Mouse (Mus musculus) lung, postnatal 0 days (tissue): ENCODE measurements around the gene Tia1. TPM values are rescaled to one million over a fixed set of nuclear protein-coding genes. Genes with fewer than 3 reads are reported as not detected.
"Not testable (repeated sequence)": the region's sequence is repeated elsewhere in the genome, so short reads cannot be mapped to it uniquely, and the experiment has no call there.

ENCODE experiments used
- ATAC-seq: fragments of 200-750 bp; cut with Nextera tagmentation; 2 replicates; pipeline ENCODE4 v1.8.0; 2017; ENCODE audit warnings: moderate library complexity
- DNase-seq: peaks from one replicate; pipeline ENCODE4 v3.0.0-alpha.2; 2016; ENCODE audit warnings: low spot score
- H3K27ac ChIP-seq: fragments of 300-500 bp; sonication (generic); 2 replicates; pipeline ENCODE4 v1.5.1; 2014; ENCODE audit warnings: antibody characterized with exemption, mild to moderate bottlenecking, low read length, mixed read lengths
- H3K27me3 ChIP-seq: fragments of 300-500 bp; sonication (generic); replicated peaks from 2 replicates; pipeline ENCODE4 v1.6.1; 2014; ENCODE audit warnings: low read length, mixed read lengths; ENCODE audit not compliant: insufficient read depth
- H3K36me3 ChIP-seq: fragments of 300-500 bp; sonication (generic); 2 replicates; pipeline ENCODE4 v1.6.1; 2014; ENCODE audit warnings: low read length, mixed read lengths; ENCODE audit not compliant: insufficient read depth
- H3K4me1 ChIP-seq: fragments of 300-500 bp; sonication (generic); 2 replicates; pipeline ENCODE4 v1.6.1; 2014; ENCODE audit warnings: antibody characterized with exemption, low read depth, low read length, mixed read lengths; ENCODE audit not compliant: insufficient read depth
- H3K4me2 ChIP-seq: fragments of 300-500 bp; sonication (generic); replicated peaks from 2 replicates; pipeline ENCODE4 v1.6.1; 2014; ENCODE audit warnings: low read depth, mild to moderate bottlenecking, low read length, moderate library complexity, mixed read lengths
- H3K4me3 ChIP-seq: fragments of 300-500 bp; sonication (generic); 2 replicates; pipeline ENCODE4 v1.5.1; 2014; ENCODE audit warnings: low read depth, low read length
- H3K9ac ChIP-seq: fragments of 300-500 bp; sonication (generic); replicated peaks from 2 replicates; pipeline ENCODE4 v1.6.1; 2014; ENCODE audit warnings: low read depth, mild to moderate bottlenecking
- H3K9me3 ChIP-seq: fragments of 300-500 bp; sonication (generic); 2 replicates; pipeline ENCODE4 v1.6.1; 2016; ENCODE audit warnings: low read length, mixed read lengths
- CTCF ChIP-seq: IDR thresholded peaks from 2 replicates; pipeline ENCODE4 v1.5.1; 2016; ENCODE audit warnings: antibody characterized with exemption, mild to moderate bottlenecking
- EP300 ChIP-seq: IDR thresholded peaks from 2 replicates; pipeline ENCODE4 v1.6.1; 2016; ENCODE audit warnings: antibody characterized with exemption, mild to moderate bottlenecking, control low read depth
- WGBS: fragments of 180-500 bp; shearing (Covaris S2); extraction: QIAGEN DNeasy Blood & Tissue Kit; methylation state at CpG from one replicate; pipeline ENCODE4 v1.1.7; 2014; 5-methylcytosine and 5-hydroxymethylcytosine counted together
- polyA plus RNA-seq: library from polyadenylated mRNA; unstranded; fragments of >200 nt; fragmentation: Nextera tagmentation; extraction: Ambion mirVana; gene quantifications from 2 replicates; pipeline ENCODE4 v1.2.1, GENCODE M21; 2015

Gene Tia1
- polyA plus RNA-seq, 1 experiment from 2014 or later, result 59.1 TPM

DNA sequence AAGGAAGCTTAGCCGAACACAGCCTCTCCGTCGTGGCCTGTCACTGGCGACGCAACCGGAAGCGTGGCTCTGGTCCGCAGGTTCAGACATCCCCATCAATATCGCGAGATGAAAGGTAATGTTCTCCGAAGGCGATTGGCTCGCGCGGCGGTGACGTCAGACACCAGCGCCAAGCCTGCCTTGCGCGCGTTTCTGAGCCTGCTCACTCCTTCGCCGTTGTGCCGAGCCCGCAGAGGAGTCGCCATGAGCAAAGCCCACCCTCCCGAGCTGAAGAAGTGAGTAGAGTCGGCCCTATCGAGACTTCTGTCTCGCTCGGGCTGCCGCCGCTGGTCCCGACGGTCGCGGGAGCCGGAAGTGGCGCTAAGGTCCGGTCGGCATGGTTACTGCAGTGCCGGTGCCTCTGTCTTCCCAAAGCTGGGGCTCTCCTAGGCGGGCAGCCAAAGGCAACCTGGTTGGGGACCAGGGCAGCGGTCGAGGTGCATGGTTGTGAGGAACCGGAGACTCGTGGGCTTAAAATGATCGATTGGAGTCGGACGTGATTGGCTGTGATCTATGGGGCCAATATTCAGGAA, 32.6 kb upstream of the Tia1 start:
- H3K4me3 ChIP-seq, result peak overlapping the region; percentile 79
- no peaks in the 10 kb centered on the region for H3K9me3 ChIP-seq
- ATAC-seq, result peak; percentile 98
- TF ChIP-seq EP300 (peak; percentile 14), CTCF (no peak)
- H3K4me1 ChIP-seq, result peaks cover 3% of the 10 kb centered on the region; the same call in 1 of the 2 replicates
- H3K4me2 ChIP-seq, result peak overlapping the region; percentile 78
- H3K36me3 ChIP-seq, result no peaks in the 10 kb centered on the region
- DNase-seq, result peak; percentile 99
- peak overlapping the region; percentile 69 for H3K27ac ChIP-seq
- H3K27me3 ChIP-seq, result no peaks in the 10 kb centered on the region
- WGBS, result 3% methylated on average over 50 of the region's 50 CpGs
- peak overlapping the region; percentile 92 for H3K9ac ChIP-seq

DNA sequence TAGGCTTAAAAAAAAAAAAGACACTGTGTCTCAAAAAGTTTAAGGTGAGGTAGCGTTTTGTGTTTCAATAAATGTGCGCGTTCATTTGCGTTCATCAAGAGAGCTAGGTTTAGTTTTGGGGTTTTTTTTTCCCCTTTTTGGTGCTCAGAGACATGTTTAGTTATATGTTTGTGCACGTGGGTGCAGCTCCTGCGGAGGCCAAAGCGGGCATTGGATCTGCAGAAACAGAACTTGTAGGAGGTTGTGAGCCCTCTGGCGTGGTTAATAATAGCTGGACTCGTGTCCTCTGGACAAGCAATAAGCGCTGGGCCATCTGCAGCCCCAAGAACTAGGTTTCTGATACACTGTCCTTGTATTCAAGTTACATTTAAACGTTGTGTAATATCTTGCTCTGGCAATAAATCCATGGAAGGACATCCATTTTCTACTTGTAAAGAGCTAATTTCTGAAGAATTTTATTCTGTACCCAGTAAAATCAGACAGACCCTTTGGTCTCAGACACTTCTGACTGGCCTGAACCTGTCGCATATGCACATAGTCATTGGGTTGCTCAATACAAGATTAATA, 32.0 kb upstream of the Tia1 start:
- Histone ChIP-seq H3K4me1 (peaks cover 3% of the 10 kb centered on the region; the same call in 1 of the 2 replicates), H3K9ac (peak overlapping the region; percentile 92), H3K27me3 (no peaks in the 10 kb centered on the region), H3K27ac (peak overlapping the region; percentile 69), H3K4me2 (peak overlapping the region; percentile 78), H3K4me3 (peak overlapping the region; percentile 79), H3K9me3 (no peaks in the 10 kb centered on the region), H3K36me3 (0 out of 2 replicates have a peak, but pooled peaks cover 6% of the 10 kb centered on the region)
- 3% methylated on average over 12 of the region's 12 CpGs for WGBS
- TF ChIP-seq CTCF, result no peak
- TF ChIP-seq EP300, result no peak
- no peak for DNase-seq
- no peak for ATAC-seq

DNA sequence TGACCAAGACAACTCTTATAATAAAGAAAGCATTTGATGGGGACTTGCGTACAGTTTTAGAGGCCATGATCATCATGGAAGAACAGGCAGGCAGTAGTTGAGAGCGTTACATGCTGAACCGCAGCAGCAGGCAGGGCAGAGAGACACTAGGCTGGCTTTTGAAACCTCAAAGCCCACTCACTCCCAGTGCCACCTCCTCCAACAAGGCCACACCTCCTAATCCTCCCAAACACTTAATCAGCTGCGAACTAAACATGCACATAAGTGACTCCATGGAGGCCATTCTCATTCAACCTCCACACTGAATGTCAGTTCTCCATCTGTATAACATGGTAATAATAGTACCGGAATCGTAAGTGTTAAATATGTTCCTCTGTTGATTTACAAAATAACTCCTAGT, 30.5 kb upstream of the Tia1 start:
- TF ChIP-seq EP300, result no peak
- TF ChIP-seq CTCF, result no peak
- no peaks in the 10 kb centered on the region for H3K9me3 ChIP-seq
- H3K4me1 ChIP-seq, result peaks cover 3% of the 10 kb centered on the region; the same call in 1 of the 2 replicates
- no peak overlapping the region for H3K9ac ChIP-seq
- peaks cover 18% of the 10 kb centered on the region; the same call in 1 of the 2 replicates for H3K36me3 ChIP-seq
- WGBS, result 89% methylated on average over 6 of the region's 6 CpGs
- no peak overlapping the region for H3K4me2 ChIP-seq
- no peak overlapping the region for H3K27ac ChIP-seq
- no peak overlapping the region for H3K4me3 ChIP-seq
- DNase-seq, result no peak
- no peaks in the 10 kb centered on the region for H3K27me3 ChIP-seq
- ATAC-seq, result no peak

DNA sequence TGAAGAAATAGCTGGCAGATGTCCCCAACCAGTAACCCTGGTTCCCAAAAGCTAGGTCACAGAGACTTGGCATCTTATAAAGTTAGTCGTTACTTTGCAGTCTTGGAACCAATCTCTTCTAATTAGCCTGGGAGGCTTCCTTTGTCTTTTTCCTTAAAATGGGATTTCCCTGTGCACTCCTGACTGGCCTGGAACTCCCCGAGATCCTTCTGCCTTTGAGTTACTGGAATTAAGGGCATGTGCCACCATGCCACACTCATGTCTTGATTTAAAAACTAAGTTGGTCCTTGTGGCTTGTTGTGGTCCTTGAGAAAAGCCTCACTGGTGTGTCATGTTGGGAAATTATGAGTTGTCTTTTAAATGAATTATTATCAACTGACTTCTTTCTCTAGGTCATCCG, 25.7 kb upstream of the Tia1 start:
- no peaks in the 10 kb centered on the region for H3K9me3 ChIP-seq
- DNase-seq, result no peak
- TF ChIP-seq CTCF (no peak), EP300 (no peak)
- H3K36me3 ChIP-seq, result peaks cover 18% of the 10 kb centered on the region; the same call in 1 of the 2 replicates
- no peak overlapping the region for H3K9ac ChIP-seq
- 84% methylated on average over 3 of the region's 3 CpGs for WGBS
- no peak overlapping the region for H3K27ac ChIP-seq
- no peaks in the 10 kb centered on the region for H3K27me3 ChIP-seq
- ATAC-seq, result no peak
- no peaks in the 10 kb centered on the region for H3K4me1 ChIP-seq
- no peak overlapping the region for H3K4me3 ChIP-seq
- no peak overlapping the region for H3K4me2 ChIP-seq

DNA sequence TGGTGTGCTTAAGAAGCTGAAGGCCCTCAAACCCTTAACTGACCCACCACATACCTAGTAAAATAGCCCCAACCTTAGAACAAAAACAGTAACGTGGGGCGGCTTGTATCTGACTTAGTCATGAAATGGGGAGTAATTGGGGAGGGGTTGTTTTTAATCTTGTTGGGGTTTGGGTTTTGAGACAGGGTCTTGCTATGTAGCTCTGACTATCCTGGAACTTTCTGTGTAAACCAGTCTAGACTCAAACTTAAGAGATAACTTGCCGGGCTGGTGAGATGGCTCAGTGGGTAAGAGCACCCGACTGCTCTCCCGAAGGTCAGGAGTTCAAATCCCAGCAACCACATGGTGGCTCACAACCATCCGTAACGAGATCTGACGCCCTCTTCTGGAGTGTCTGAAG, 23.9 kb upstream of the Tia1 start:
- H3K4me3 ChIP-seq, H3K9me3 ChIP-seq, H3K4me1 ChIP-seq, H3K4me2 ChIP-seq, H3K27ac ChIP-seq, H3K27me3 ChIP-seq, DNase-seq, ATAC-seq, H3K9ac ChIP-seq: not testable (repeated sequence)
- WGBS, result 84% methylated on average over 6 of the region's 8 CpGs
- peaks cover 18% of the 10 kb centered on the region; the same call in 1 of the 2 replicates for H3K36me3 ChIP-seq

DNA sequence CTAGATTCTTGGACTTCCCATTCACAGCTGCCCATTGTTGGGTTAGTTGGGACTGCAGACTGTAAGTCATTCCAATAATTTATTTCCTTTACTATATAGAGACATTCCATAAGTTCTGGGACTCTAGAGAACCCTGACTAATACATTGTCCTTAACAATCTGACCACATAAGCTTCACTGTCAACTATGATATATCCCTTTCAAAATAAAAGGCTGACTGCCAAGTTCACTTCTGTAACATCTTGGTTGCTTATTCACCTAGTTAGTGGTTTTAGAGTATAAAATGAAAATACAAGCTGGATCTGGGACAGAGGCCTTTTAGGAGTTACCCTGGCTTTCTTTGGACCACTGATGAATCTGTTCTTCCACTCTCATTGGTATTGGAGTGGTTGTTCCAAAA, 21.5 kb upstream of the Tia1 start:
- ATAC-seq (no peak), DNase-seq (no peak)
- H3K9ac ChIP-seq, result no peak overlapping the region
- H3K27me3 ChIP-seq, result no peaks in the 10 kb centered on the region
- no peaks in the 10 kb centered on the region for H3K4me1 ChIP-seq
- H3K36me3 ChIP-seq, result peaks cover 7% of the 10 kb centered on the region; the same call in 1 of the 2 replicates
- no peak overlapping the region for H3K4me2 ChIP-seq
- no peak overlapping the region for H3K27ac ChIP-seq
- H3K9me3 ChIP-seq, result no peaks in the 10 kb centered on the region
- TF ChIP-seq CTCF, result no peak
- TF ChIP-seq EP300, result no peak
- no peak overlapping the region for H3K4me3 ChIP-seq
